24 mouse cellular contexts compared by ENCODE assay signal in genomic region chr9:93005182-93005953, GRCm38 (mm10).
"Had no signal": no experiment of that assay in that cellular context is flagged by ENCODE, and none has a peak within 500 bp of the region (broad histone marks: within the 10 kb centered on the region; RNA-seq: fewer than 3 reads in every experiment).

No protein-coding gene starts in this region.

- H3K4me2 ChIP-seq: limb, embryonic 13.5 days; liver, embryonic 12.5 days; liver, embryonic 15.5 days; lung, embryonic 15.5 days; midbrain, embryonic 12.5 days; stomach, embryonic 15.5 days had no signal

- H3K9me3 ChIP-seq: limb, embryonic 10.5 days; limb, embryonic 13.5 days; liver, embryonic 15.5 days; lung, embryonic 15.5 days; midbrain, embryonic 12.5 days; stomach, embryonic 15.5 days had no signal

- H3K36me3 ChIP-seq: limb, embryonic 10.5 days; limb, embryonic 13.5 days; liver, embryonic 12.5 days; liver, embryonic 15.5 days; lung, embryonic 15.5 days; midbrain, embryonic 12.5 days; stomach, embryonic 15.5 days had no signal

- H3K4me3 ChIP-seq: layer of hippocampus, adult 2 months; limb, embryonic 10.5 days; limb, embryonic 13.5 days; liver, embryonic 12.5 days; liver, embryonic 15.5 days; lung, embryonic 15.5 days; megakaryocyte, embryonic 14.5 days; midbrain, embryonic 12.5 days; stomach, embryonic 15.5 days had no signal

- DNase-seq: kidney, adult 2 months; kidney, postnatal 25 days; layer of hippocampus, adult 9-11 months; liver; lung, adult 18-20 months; lung, postnatal 10 days; lung, postnatal 36 days; right cerebral cortex, adult 18-20 months; right cerebral cortex, postnatal 14 days; spleen, adult 18-20 months; thymus, adult 2 months; thymus, postnatal 14 days; thymus, postnatal 4 days had no signal

- H3K4me1 ChIP-seq: limb, embryonic 10.5 days; liver, embryonic 12.5 days; liver, embryonic 15.5 days; lung, embryonic 15.5 days; megakaryocyte, embryonic 14.5 days; midbrain, embryonic 12.5 days; stomach, embryonic 15.5 days had no signal

- H3K9ac ChIP-seq: limb, embryonic 13.5 days; liver, embryonic 12.5 days; liver, embryonic 15.5 days; lung, embryonic 15.5 days; midbrain, embryonic 12.5 days; stomach, embryonic 15.5 days had no signal

- H3K27me3 ChIP-seq: liver, embryonic 12.5 days; liver, embryonic 15.5 days; lung, embryonic 15.5 days; megakaryocyte, embryonic 14.5 days; midbrain, embryonic 12.5 days; stomach, embryonic 15.5 days had no signal

- H3K27ac ChIP-seq: kidney, postnatal 0 days; layer of hippocampus, adult 2 months; limb, embryonic 10.5 days; limb, embryonic 13.5 days; liver, embryonic 12.5 days; liver, embryonic 15.5 days; lung, embryonic 15.5 days; midbrain, embryonic 12.5 days; stomach, embryonic 15.5 days had no signal

- ATAC-seq: intestine, postnatal 0 days; liver, embryonic 12.5 days had no signal
